14 mouse cellular contexts compared by ENCODE assay signal in the genomic region with DNA sequence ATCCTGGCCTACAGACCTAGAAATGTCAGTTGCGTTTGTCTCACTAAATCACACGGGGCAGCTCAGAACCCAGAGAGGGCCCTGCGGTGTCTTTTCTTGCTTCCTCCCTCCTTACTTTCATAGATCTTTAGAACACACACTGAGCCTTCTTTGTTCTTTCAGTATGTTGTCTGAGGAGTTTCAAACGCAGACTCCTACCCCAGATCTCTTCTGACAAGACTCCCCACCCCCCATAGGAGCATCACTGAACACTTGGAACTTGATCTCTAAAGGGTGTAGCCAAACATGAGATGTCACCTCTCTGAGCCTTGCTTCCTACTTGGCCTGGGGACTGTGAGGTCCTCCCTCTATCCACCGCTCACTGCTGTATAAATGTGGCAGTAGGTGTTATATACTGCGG.
DNase-seq lines count a peak whose midpoint lies in the region; ATAC-seq lines count a peak whose summit lies in the region.
"Had no signal": no experiment of that assay in that cellular context is flagged by ENCODE, and none has a peak within 500 bp of the region (broad histone marks: within the 10 kb centered on the region; RNA-seq: fewer than 3 reads in every experiment).

No protein-coding gene starts in this region.

- H3K9me3 ChIP-seq in heart, embryonic 12.5 days (replicated peaks) = peaks cover 12% of the 10 kb centered on the region
- H3K9me3 ChIP-seq in neural tube, embryonic 13.5 days = peaks cover 10% of the 10 kb centered on the region
- peaks cover 12% of the 10 kb centered on the region for H3K9me3 ChIP-seq in forebrain, embryonic 13.5 days (replicated peaks)
- H3K9me3 ChIP-seq: hindbrain, embryonic 15.5 days had no signal

- H3K27me3 ChIP-seq in heart, embryonic 12.5 days (replicated peaks) = no peaks in the 10 kb centered on the region
- no peaks in the 10 kb centered on the region for H3K27me3 ChIP-seq in neural tube, embryonic 13.5 days
- H3K27me3 ChIP-seq in forebrain, embryonic 13.5 days = no peaks in the 10 kb centered on the region
- H3K27me3 ChIP-seq: hindbrain, embryonic 15.5 days; liver, embryonic 13.5 days had no signal

- H3K27ac ChIP-seq in heart, embryonic 12.5 days (ENCODE audit: poor library complexity, severe bottlenecking) = no peak overlapping the region
- 0 out of 2 replicates have a peak overlapping the region, but pooled peaks have one; percentile 20 for H3K27ac ChIP-seq in neural tube, embryonic 13.5 days (replicated peaks)
- H3K27ac ChIP-seq in forebrain, embryonic 13.5 days = peak overlapping the region; percentile 59
- H3K27ac ChIP-seq: hindbrain, embryonic 15.5 days; liver, embryonic 13.5 days had no signal

- no peak for DNase-seq in heart, postnatal 25 days (ENCODE audit: low spot score)
- DNase-seq in neural tube, embryonic 10.5 days (ENCODE audit: extremely low spot score, low spot score) = no peak
- peak; percentile 70 for DNase-seq in thymus, postnatal 14 days
- DNase-seq in cerebellum, postnatal 10 days = no peak
- no peak for DNase-seq in cerebellum, adult 11-12 months
- DNase-seq: cerebellum, adult 2 months; kidney, adult 9 months; liver, embryonic 13.5 days; lung, postnatal 14 days had no signal

- no peak overlapping the region for H3K4me3 ChIP-seq in heart, embryonic 12.5 days
- H3K4me3 ChIP-seq in neural tube, embryonic 13.5 days = no peak overlapping the region
- no peak overlapping the region for H3K4me3 ChIP-seq in forebrain, embryonic 13.5 days
- H3K4me3 ChIP-seq: hindbrain, embryonic 15.5 days; liver, embryonic 13.5 days had no signal

- 0 out of 2 replicates have a peak overlapping the region, but pooled peaks have one; percentile 43 for H3K9ac ChIP-seq in heart, embryonic 12.5 days
- no peak overlapping the region for H3K9ac ChIP-seq in neural tube, embryonic 13.5 days
- peak overlapping the region; percentile 30; the same call in 1 of the 2 replicates for H3K9ac ChIP-seq in forebrain, embryonic 13.5 days
- H3K9ac ChIP-seq: hindbrain, embryonic 15.5 days; liver, embryonic 13.5 days had no signal

- WGBS in heart, embryonic 12.5 days = 82% methylated on average over 6 of the region's 6 CpGs
- WGBS in neural tube, embryonic 13.5 days = 50% methylated on average over 6 of the region's 6 CpGs
- 51% methylated on average over 6 of the region's 6 CpGs for WGBS in forebrain, embryonic 13.5 days

- H3K4me2 ChIP-seq in heart, embryonic 12.5 days = no peak overlapping the region
- no peak overlapping the region for H3K4me2 ChIP-seq in neural tube, embryonic 13.5 days
- no peak overlapping the region for H3K4me2 ChIP-seq in forebrain, embryonic 13.5 days
- H3K4me2 ChIP-seq: heart, embryonic 11.5 days; hindbrain, embryonic 15.5 days; liver, embryonic 13.5 days had no signal

- ATAC-seq in heart, embryonic 12.5 days (ENCODE audit: insufficient number of reproducible peaks, low FRiP score) = no peak
- no peak for ATAC-seq in neural tube, embryonic 13.5 days (ENCODE audit: low read depth)
- ATAC-seq in forebrain, embryonic 13.5 days = no peak

- H3K4me1 ChIP-seq in heart, embryonic 12.5 days (replicated peaks) = peaks cover 52% of the 10 kb centered on the region
- H3K4me1 ChIP-seq in neural tube, embryonic 13.5 days (replicated peaks) = peaks cover 46% of the 10 kb centered on the region
- peaks cover 65% of the 10 kb centered on the region for H3K4me1 ChIP-seq in forebrain, embryonic 13.5 days
- H3K4me1 ChIP-seq: liver, embryonic 13.5 days had no signal

- peaks cover 13% of the 10 kb centered on the region for H3K36me3 ChIP-seq in heart, embryonic 12.5 days
- peaks cover 16% of the 10 kb centered on the region for H3K36me3 ChIP-seq in neural tube, embryonic 13.5 days
- peaks cover 15% of the 10 kb centered on the region for H3K36me3 ChIP-seq in forebrain, embryonic 13.5 days (ENCODE audit: poor library complexity, severe bottlenecking)
- H3K36me3 ChIP-seq: liver, embryonic 13.5 days had no signal

- intact Hi-C loops in heart, postnatal 25 days (cut with DNase I) = no loop called here
